Mouse (Mus musculus) hindbrain, embryonic 14.5 days (tissue): ENCODE measurements around the gene 4930558K02Rik. TPM values are rescaled to one million over a fixed set of nuclear protein-coding genes. Genes with fewer than 3 reads are reported as not detected.

Source experiments
- ATAC-seq: fragments of 200-750 bp; cut with Nextera tagmentation; 2 replicates; pipeline ENCODE4 v1.8.0; 2017; ENCODE audit warnings: moderate number of reproducible peaks, mild to moderate bottlenecking, moderate TSS enrichment, moderate library complexity; ENCODE audit not compliant: low FRiP score
- DNase-seq: peaks from one replicate; pipeline ENCODE4 v3.0.0-alpha.2; 2015; ENCODE audit warnings: low spot score
- H3K27ac ChIP-seq: fragments of 300-500 bp; sonication (generic); 2 replicates; pipeline ENCODE4 v1.5.1; 2014; ENCODE audit warnings: mild to moderate bottlenecking, moderate library complexity
- H3K27me3 ChIP-seq: fragments of 300-500 bp; sonication (generic); 2 replicates; pipeline ENCODE4 v1.6.1; 2014; ENCODE audit warnings: mild to moderate bottlenecking, low read length, mixed read lengths; ENCODE audit not compliant: control insufficient read depth, insufficient read depth
- H3K36me3 ChIP-seq: fragments of 300-500 bp; sonication (generic); replicated peaks from 2 replicates; pipeline ENCODE4 v1.6.1; 2014; ENCODE audit not compliant: control insufficient read depth, insufficient read depth
- H3K4me1 ChIP-seq: fragments of 300-500 bp; sonication (generic); replicated peaks from 2 replicates; pipeline ENCODE4 v1.6.1; 2014; ENCODE audit warnings: antibody characterized with exemption, low read length, mixed read lengths; ENCODE audit not compliant: control insufficient read depth, insufficient read depth
- H3K4me2 ChIP-seq: fragments of 300-500 bp; sonication (generic); replicated peaks from 2 replicates; pipeline ENCODE4 v1.6.1; 2014; ENCODE audit warnings: mild to moderate bottlenecking, moderate library complexity
- H3K4me3 ChIP-seq: fragments of 300-500 bp; sonication (generic); replicated peaks from 2 replicates; pipeline ENCODE4 v1.5.1; 2014; ENCODE audit warnings: mild to moderate bottlenecking, low read length
- H3K9ac ChIP-seq: fragments of 300-500 bp; sonication (generic); 2 replicates; pipeline ENCODE4 v1.6.1; 2014
- H3K9me3 ChIP-seq: fragments of 300-500 bp; sonication (generic); 2 replicates; pipeline ENCODE4 v1.6.1; 2016; ENCODE audit warnings: low read length; ENCODE audit not compliant: control insufficient read depth
- WGBS: fragments of 180-500 bp; shearing (Covaris S2); extraction: QIAGEN DNeasy Blood & Tissue Kit; methylation state at CpG from one replicate; pipeline ENCODE4 v1.1.7; 2014; 5-methylcytosine and 5-hydroxymethylcytosine counted together
- polyA plus RNA-seq: library from polyadenylated mRNA; unstranded; fragments of >200 nt; fragmentation: Nextera tagmentation; extraction: Ambion mirVana; gene quantifications from 2 replicates; pipeline ENCODE4 v1.2.1, GENCODE M21; 2014

The 4930558K02Rik gene
- polyA plus RNA-seq, 1 experiment from 2014 or later: 0.20 TPM

DNA sequence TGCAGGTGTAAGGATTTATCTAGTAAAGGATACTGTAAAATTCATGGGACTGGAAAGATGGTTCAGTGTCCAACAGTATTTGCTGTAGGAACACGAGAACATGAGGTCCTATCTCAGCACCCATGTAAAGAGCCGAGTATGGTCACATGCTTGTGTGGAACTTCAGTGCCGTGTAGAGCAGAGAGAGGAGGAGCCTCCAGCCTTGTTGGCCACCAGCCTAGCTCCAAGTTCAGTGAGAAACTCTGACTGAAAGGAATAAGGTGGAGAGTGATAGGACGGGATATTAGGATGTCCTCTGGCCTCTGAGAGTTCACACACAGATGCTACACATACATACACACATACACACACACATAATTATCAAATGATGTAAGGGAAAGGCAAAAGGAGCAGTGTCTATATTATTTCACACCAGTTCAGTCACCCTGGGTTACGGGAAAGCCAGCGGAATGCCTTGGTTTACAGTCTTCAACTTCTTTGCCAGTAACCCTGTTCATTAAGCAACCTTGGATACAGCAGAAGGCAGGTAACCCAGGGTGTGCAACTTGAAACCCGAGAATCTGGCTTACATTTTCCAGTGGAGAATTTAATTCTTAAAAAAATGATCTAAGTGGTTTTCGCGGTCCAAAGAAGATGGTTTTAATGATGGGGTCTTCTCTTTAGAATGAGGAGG is 1.3 kb upstream of the 4930558K02Rik start:
- ATAC-seq (no peak), DNase-seq (no peak)
- Histone ChIP-seq H3K4me2 (no peak overlapping the region), H3K9me3 (no peaks in the 10 kb centered on the region), H3K27ac (no peak overlapping the region), H3K36me3 (no peaks in the 10 kb centered on the region), H3K27me3 (no peaks in the 10 kb centered on the region), H3K4me1 (no peaks in the 10 kb centered on the region), H3K4me3 (no peak overlapping the region), H3K9ac (no peak overlapping the region)
- 88% methylated on average over 9 of the region's 9 CpGs for WGBS

DNA sequence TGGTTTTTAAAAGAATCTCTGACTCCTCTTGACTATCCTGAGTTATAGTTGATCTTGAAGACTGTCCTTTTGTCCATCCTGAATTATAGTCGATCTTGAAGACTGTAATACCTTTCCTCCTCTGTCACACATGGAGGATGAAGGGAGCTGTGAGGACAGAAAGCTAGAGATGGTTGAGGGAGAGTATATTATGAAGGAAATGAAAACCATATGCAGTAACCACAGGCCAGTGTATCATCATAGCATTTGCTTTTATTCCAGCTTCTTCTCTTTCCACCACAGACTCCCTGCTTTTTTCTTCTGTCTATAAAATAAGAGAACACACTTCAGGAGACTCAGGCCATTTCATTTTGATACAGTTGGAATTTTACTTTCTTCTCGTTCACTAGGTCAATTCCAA is 610 bp upstream of the 4930558K02Rik start:
- Histone ChIP-seq H3K4me3 (no peak overlapping the region), H3K27me3 (no peaks in the 10 kb centered on the region), H3K27ac (no peak overlapping the region), H3K4me1 (no peaks in the 10 kb centered on the region), H3K36me3 (no peaks in the 10 kb centered on the region), H3K9ac (no peak overlapping the region), H3K9me3 (no peaks in the 10 kb centered on the region), H3K4me2 (no peak overlapping the region)
- ATAC-seq: no peak
- WGBS: 88% methylated on average over 2 of the region's 2 CpGs
- DNase-seq: no peak

DNA sequence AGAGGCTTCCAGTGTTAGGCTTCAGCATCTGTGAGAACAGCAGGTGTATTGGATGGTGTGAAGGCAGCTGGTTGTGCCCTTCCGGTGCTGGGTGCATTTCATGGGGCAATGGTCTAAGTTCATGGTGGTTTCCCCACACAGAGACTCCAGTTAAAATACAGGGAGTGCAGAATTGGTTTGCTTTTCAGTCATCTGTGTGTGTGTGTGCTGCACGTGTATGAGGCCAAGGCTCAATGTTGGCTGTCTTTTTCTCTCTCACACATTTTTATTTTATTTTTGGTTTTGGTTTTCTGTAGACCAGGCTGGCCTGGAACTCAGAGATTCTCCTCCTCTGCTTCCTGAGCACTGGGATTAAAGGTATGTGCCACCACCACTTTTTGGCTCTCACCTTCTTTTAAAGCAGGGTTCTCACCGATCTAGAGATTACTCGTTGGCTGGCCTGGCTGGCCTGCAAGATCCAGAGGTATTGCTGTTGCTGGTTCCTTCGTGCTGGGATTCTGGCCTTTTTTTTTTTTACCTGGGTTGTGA is 1.2 kb downstream of the 4930558K02Rik start:
- H3K4me3 ChIP-seq: no peak overlapping the region
- DNase-seq (no peak), ATAC-seq (no peak)
- H3K36me3 ChIP-seq: no peaks in the 10 kb centered on the region
- no peaks in the 10 kb centered on the region for H3K4me1 ChIP-seq
- no peak overlapping the region for H3K27ac ChIP-seq
- no peaks in the 10 kb centered on the region for H3K9me3 ChIP-seq
- H3K9ac ChIP-seq: no peak overlapping the region
- H3K4me2 ChIP-seq: no peak overlapping the region
- 92% methylated on average over 5 of the region's 5 CpGs for WGBS
- H3K27me3 ChIP-seq: no peaks in the 10 kb centered on the region

DNA sequence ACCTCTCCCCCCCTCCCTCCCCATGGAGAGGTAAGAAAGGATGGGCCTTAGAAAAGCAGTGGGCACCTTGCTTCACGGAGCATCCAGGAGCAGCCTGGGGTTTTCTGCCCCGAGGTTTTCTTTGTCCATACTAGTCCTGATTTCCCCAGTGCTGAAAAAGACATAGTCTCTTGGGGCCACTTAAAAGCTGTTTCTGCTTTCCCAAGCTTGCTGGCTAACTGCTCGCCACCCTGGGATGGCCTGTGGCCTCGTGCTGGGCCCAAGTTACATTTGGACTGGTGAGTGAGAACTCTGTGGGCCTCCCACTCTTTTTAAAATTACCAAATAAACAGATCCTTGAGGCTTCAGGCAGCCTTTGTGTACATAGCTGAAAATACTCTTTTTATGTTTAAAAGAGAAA is 2.1 kb downstream of the 4930558K02Rik start:
- DNase-seq (no peak), ATAC-seq (no peak)
- no peaks in the 10 kb centered on the region for H3K4me1 ChIP-seq
- no peaks in the 10 kb centered on the region for H3K9me3 ChIP-seq
- H3K4me3 ChIP-seq: no peak overlapping the region
- H3K27ac ChIP-seq: no peak overlapping the region
- no peaks in the 10 kb centered on the region for H3K27me3 ChIP-seq
- 73% methylated on average over 4 of the region's 4 CpGs for WGBS
- H3K36me3 ChIP-seq: no peaks in the 10 kb centered on the region
- H3K4me2 ChIP-seq: no peak overlapping the region
- H3K9ac ChIP-seq: no peak overlapping the region

DNA sequence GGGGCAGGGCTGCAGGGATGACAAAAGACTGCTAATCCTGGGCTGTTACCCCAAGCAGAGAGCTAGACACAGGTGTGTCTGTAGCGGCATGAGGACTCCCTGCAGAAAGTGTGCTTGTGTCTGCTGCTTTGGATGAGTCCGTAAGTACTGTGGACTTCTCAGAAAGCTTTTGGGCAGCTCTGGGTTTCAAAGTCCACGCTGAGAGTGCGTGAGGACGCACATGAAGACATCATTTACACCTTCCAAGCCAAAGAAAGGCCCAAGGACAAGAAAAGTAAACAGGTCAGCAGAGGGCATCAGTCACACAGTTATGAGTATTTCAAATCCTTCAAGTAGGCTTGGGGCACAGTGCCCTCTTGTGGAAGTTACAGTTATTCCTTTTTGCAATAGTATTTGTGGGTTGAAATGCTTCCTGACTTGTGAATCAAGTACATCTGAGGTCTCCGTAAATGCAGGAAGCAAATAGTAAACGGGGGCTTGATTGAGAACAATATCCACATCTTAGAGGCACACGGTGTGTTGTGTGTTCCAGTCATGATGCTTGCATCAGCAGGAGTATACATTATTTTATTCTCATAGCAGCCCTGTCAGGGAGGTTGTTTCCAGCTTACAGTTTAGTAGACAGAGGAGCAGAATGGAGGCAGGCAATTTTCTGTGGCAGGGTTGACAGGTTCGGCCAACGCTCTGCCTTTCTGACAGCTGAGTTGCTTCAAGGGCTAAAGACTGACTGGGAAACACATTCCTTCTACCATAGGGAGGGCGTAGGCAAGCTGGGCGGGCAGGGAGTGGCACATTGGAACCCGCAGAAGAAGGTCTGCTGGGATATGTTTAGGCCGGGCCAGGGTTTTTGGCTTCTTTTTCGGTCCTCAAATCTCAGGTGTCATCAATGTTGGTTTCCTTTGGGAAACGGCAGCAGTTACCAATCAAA is 2.9 kb downstream of the 4930558K02Rik start:
- no peaks in the 10 kb centered on the region for H3K4me1 ChIP-seq
- no peak overlapping the region for H3K4me3 ChIP-seq
- DNase-seq (peak; percentile 91), ATAC-seq (peak; percentile 61)
- no peaks in the 10 kb centered on the region for H3K9me3 ChIP-seq
- H3K9ac ChIP-seq: no peak overlapping the region
- peak overlapping the region; percentile 44; the same call in 1 of the 2 replicates for H3K27ac ChIP-seq
- H3K4me2 ChIP-seq: 0 out of 2 replicates have a peak overlapping the region, but pooled peaks have one; percentile 13
- 51% methylated on average over 16 of the region's 16 CpGs for WGBS
- H3K27me3 ChIP-seq: no peaks in the 10 kb centered on the region
- no peaks in the 10 kb centered on the region for H3K36me3 ChIP-seq

DNA sequence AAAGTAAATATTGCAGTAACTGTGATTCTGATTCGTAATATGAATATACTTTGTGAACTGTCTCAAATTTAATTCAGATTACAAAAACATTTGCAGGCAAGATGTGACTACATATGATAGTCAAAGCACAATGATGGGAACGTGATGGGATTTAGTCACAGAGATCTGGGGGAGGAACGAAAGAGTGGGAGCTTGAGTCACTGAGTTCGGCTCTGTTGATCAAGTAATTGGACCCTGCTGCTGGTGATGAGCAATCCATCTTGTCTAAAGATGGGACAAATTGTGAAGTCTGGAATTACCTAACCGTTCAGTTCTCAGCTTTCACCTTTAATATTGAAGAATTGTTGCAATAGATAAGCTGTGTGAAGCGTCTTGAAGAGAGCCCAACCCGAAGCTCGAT is 7.2 kb downstream of the 4930558K02Rik start:
- Histone ChIP-seq H3K36me3 (no peaks in the 10 kb centered on the region), H3K4me2 (no peak overlapping the region), H3K9me3 (no peaks in the 10 kb centered on the region), H3K9ac (no peak overlapping the region), H3K4me3 (no peak overlapping the region), H3K27ac (no peak overlapping the region), H3K27me3 (no peaks in the 10 kb centered on the region), H3K4me1 (peaks cover 15% of the 10 kb centered on the region; the same call in 1 of the 2 replicates)
- 90% methylated on average over 8 of the region's 8 CpGs for WGBS
- DNase-seq (no peak), ATAC-seq (no peak)

DNA sequence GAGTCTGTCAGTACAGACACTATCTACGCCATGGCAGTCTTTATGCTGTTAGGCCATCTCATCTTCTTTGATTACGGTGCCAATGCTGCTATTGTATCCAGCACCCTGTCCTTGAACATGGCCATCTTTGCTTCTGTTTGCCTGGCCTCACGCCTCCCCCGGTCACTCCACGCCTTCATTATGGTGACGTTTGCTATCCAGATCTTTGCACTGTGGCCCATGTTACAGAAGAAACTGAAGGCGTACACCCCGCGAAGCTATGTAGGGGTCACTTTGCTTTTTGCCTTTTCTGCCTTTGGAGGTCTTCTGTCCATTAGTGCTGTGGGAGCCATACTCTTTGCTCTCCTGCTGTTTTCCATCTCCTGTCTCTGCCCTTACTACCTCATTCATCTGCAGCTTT is 8.6 kb downstream of the 4930558K02Rik start:
- Histone ChIP-seq H3K27me3 (no peaks in the 10 kb centered on the region), H3K4me2 (no peak overlapping the region), H3K36me3 (no peaks in the 10 kb centered on the region), H3K4me1 (peaks cover 15% of the 10 kb centered on the region; the same call in 1 of the 2 replicates), H3K9ac (no peak overlapping the region), H3K27ac (no peak overlapping the region), H3K4me3 (no peak overlapping the region), H3K9me3 (no peaks in the 10 kb centered on the region)
- DNase-seq: no peak
- WGBS: 97% methylated on average over 9 of the region's 9 CpGs
- no peak for ATAC-seq

DNA sequence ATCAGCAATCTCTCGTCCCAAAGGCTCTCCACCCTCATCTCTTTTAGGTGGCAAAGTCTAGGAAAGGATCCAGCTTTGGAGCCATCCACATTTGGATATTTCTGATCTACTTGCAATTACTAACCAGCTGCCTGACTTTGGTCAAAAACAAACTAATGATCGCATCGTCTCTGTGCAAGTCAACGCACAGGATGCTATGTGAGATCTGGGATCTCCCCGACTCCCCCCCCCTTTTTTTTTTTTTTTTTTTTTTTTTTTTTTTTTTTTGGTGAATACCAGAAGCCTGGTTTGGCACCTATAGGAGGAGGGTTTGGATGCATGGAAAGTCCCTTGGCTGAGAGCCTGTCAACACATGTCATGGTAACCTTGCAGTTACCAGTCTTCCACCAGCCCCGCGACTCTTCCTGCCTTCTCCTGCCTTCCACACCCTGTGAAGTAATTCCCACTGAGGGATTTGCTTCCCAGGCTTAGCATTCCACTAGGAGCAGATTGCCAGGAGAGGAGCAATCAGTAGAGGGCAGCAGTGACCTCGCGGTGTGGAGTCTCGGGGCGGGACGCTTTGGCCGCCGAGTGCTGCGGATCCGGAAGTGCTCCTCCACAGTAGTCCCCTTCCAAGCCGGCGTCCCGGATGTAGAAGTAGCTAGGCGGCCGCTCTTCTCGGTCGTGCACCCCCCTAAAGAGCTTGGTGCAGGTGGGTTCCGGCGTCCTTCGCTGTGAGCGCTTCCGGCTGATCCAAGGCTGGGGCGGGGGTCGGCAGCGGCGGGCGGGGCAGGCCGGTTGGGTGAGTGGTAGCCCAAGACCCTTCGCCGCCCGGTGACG is 10.6 kb downstream of the 4930558K02Rik start, which contains the start of gene Pigc:
Gene Pigc, plus strand, starts transcription at position 598 of the 819 bp plus-strand sequence.
- Histone ChIP-seq H3K4me3 (peak within 1 kb of the TSS; percentile 61), H3K27ac (peak within 1 kb of the TSS; percentile 68), H3K36me3 (no peaks in the 10 kb centered on the region), H3K9me3 (no peaks in the 10 kb centered on the region), H3K27me3 (no peaks in the 10 kb centered on the region), H3K9ac (peak within 1 kb of the TSS; percentile 86), H3K4me2 (peak within 1 kb of the TSS; percentile 58), H3K4me1 (peaks cover 15% of the 10 kb centered on the region; the same call in 1 of the 2 replicates)
- peak; percentile 93 for DNase-seq
- peak; percentile 99 for ATAC-seq
- 4% methylated on average over 38 of the region's 38 CpGs for WGBS
